Mouse (Mus musculus) layer of hippocampus, adult 9-10 months (tissue): ENCODE results near the gene Zfp609.

ENCODE experiments used
- DNase-seq: peaks from one replicate; pipeline ENCODE4 v3.0.0; 2022; ENCODE audit warnings: low spot score

The Zfp609 gene

GRCm38 (mm10) chr9:65759992-65760391 lies 67.4 kb downstream of the Zfp609 start:
- DNase-seq = no peak

- DNase-seq = no peak
Observed at GRCm38 (mm10) chr9:65759256-65759655, 68.1 kb downstream of the Zfp609 start.

GRCm38 (mm10) chr9:65757826-65758225 lies 69.5 kb downstream of the Zfp609 start:
- DNase-seq = no peak

- DNase-seq = no peak
Observed at GRCm38 (mm10) chr9:65755673-65756375, 71.5 kb downstream of the Zfp609 start.

DNA sequence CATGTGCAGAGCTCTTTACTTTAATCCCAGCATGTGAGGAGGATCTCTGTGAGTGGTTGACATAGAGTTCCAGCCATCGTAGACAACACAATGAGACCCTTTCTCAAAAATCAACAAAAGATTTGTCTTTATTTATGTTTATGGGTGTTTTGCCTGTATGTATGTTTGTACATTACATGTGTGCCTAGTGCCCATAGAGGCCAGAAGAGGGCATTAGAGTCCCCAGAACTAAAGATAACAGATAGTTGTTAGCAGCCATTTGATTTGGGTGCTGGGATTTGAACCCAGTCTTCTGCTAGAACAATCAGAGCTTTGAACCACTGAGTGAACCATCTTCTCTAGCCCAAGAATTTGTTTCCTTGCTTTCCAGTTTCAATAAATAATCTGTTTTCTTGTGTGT lies 72.2 kb downstream of the Zfp609 start:
- no peak for DNase-seq

DNA sequence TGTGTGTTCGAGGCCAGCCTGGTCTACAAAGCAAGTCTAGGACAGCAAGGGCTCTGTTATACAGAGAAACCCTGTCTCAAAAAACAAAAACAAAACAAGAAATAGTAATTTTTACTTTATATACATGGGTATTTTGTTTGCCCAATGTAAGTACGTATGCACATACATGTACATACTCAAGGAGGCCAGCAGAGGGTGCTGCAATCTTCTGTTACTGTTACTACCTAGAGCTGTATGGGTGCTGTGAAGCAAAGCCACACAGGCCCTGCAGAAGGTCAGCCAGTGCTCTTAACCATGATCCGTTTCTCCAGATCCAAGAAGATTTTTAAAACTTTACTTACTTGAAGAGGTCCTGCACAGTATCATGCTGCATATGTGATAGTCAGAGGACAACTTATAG lies 74.7 kb downstream of the Zfp609 start:
- no peak for DNase-seq

DNA sequence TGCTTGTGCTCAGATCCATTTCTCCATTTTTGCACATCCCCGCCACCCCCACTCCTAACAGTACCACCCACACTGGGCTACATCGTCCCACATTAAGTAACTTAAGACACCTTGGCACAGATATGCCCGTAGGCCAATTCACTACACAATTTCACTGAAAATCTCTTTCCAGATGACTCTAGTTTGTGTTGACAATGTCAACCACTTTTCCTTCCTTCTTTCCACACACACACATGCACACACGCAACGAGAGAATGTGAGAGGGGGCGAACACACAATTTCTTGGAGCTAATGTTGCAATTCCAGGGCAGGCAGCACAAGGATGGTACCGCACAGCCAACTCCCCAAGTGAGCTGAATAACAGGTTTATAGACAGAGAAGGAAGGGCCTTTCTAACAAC lies 75.5 kb downstream of the Zfp609 start:
- no peak for DNase-seq

DNA sequence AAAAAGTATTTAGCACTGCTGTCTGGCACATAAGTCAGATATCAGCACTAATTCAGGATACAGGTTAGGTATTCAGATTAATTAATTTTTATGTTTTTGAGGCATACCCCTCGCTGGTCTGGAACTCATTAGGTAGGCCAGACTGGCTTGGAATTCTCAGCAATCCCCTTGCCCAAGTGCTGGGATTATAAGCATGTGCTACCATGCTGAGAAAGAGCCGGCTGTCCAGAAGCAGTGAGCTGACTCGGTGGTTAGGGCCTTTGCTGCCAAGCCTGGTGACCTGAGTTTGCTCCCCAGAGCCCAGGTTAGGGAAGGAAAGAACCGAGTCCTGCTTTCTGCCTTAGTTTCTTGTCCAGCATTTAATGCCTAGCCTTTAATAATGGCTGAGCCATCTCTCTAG lies 79.3 kb downstream of the Zfp609 start:
- DNase-seq = no peak

DNA sequence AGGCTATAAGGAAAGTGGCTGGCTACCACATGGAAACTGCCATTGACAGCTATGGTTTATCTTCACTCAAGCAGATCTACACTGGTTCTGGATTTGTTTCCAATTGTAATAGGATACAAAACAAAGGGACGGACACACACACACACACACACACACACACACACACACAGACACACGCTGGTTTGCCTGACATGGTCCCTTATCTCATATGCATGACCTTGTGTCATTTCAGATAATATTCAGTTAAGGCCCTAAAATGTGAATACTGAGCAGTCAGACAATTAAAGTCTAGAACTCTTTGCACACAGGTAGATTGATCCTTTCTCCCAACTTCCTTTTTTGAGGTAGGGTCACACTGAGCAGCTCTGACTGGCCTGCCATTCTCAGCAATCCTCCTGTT lies 80.9 kb downstream of the Zfp609 start:
- DNase-seq = no peak

DNA sequence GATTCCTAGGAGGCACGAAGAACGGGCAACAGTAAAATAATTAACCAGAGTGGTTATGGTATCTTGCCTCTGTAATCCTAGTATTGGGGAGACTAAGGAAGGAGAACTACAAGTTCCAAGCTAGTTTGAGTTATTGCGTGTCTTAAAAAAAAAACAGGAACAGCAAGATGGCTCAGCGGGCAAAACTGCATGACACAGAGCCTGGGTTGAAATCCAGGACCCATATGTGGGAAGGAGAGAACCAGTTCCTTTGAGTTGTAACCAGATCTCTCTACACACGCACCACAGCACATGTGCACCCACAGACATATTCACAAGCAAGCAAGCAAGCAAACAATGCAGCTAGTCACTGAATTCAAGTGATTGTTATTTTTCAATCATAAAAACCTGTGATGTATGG lies 81.9 kb downstream of the Zfp609 start:
- DNase-seq = no peak

- peak; percentile 55 for DNase-seq
Observed at GRCm38 (mm10) chr9:65744171-65745082, 82.9 kb downstream of the Zfp609 start.

DNA sequence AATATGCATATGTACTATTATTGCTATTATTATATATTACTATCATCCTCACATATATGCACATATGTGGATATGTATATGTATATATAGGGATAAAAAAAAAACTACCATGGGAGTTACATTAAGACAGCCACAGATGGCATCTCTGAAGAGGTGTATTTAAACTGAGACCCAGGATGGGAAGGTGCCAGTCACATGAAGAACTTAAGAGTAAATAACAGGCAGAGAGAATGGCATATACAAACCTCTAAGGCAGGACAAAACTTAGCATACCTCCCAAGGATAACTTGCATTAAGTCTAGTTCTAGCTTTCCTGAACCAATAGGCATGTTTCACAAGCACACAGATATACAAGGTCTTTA lies 83.6 kb downstream of the Zfp609 start:
- no peak for DNase-seq

GRCm38 (mm10) chr9:65743322-65743721 lies 84.0 kb downstream of the Zfp609 start:
- no peak for DNase-seq

DNA sequence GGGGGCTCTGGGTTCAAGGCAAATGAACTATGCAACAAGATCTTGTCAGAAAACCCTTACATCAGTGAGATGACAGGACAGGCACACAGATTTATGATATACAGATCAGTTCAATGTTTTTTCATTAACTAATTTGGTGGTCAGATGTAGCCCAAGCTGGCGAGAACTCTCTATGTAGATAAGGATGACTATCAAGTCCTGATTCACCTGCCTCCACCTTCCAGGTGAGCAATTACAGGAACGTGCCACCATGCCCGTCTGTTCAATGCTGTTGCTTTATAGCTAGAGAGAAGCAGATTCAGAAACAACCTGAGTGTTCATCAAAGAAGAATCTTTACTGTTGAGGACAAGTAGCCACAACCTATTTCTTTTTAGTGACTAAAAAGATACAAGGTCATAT lies 84.6 kb downstream of the Zfp609 start:
- no peak for DNase-seq

- no peak for DNase-seq
Observed at GRCm38 (mm10) chr9:65741066-65741852, 86.1 kb downstream of the Zfp609 start.

GRCm38 (mm10) chr9:65734931-65735330 lies 92.4 kb downstream of the Zfp609 start:
- DNase-seq = no peak

DNA sequence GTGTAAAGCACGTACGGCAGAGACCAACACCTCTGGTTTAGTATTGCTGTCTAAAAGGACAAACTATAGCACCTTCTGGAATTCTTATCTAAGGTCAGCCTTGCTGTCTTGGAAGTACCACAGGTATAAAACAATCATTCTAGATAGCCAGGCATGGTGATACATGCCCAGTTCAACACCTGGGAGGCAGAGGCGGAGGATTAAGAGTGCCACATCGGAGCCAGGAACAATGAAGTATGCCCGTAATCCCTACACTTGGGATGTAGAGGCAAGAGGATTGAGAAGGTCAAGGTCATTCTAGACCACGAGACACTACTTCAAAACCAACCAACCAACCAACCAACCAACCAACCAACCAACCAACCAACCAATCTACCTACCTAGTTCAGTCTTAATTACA lies 98.8 kb downstream of the Zfp609 start:
- no peak for DNase-seq

GRCm38 (mm10) chr9:65727491-65727890 lies 99.9 kb downstream of the Zfp609 start:
- no peak for DNase-seq

DNA sequence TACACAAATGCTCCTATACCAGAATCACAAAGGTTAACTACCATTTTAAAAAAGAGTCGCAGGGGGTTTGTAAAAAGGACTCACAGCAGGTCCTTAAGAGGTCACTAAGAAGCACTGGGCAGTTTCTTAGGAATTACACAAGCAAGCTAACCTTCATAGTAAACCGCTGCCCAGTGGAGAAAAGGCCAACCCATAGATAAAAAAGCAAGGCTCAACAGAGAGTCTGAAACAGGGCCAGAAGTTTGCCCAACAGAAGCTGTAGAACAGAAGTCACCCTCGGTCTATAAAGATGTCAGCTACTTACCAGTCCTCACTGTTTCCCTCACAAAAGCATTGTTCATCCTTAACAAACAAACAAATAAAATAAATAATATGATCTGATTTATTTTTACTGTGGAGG lies 100.9 kb downstream of the Zfp609 start:
- DNase-seq = no peak

DNA sequence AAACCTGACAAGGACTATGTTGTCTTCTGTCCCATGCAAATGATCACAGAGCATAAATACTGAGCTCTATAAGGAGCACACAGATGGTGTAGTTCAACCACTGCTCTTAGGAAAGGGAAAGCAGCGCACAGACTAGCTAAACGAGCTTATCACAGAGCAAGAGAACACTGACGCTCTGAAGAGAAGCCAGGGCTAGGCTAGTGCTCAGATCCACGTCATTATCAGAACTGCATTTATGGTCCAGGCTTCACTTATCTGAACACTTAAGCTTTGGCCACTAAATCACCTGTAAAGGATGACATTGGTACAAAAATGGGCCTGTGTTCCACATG lies 102.1 kb downstream of the Zfp609 start:
- DNase-seq = no peak

DNA sequence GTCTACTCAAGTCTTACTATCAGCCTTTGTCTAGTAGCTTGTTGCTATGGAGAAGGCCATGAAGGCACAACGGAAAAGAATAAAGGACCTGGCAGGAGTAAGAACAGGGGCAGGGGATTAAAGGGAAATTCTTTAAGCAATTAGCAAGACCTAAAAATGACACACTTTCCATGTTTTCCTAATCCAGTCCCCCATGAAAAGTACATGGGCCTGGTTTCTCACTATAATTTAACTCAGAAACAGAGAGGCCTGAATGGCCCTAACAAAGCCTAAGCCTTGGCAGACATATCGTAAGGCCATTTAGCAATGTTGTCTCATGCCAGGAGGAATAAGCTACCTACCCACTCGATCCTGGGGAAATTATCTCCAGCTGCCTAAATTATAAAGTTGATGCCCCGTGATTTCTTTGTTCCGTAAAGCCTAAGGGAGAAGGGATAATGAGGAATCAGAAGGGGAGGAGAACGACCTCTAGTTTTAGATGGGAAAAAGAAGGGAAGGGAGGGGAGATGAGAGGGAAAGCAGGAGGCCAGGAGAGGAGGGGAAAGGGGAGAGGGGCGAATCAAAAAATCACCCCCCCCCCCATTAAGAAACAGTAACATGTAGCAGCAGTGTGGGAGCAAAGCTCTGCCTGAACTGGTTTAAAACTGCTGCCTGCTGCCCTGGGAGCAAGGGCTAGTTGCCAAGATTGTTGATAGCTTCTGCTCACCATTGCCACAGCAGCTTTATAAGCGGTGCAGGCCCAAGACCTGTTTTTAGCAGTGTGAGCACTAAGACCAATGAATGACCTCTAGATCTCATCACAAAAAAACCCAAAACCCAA lies 102.7 kb downstream of the Zfp609 start:
- DNase-seq = no peak

- DNase-seq = no peak
Observed at GRCm38 (mm10) chr9:65721161-65721566, 106.2 kb downstream of the Zfp609 start.
